Mouse (Mus musculus) midbrain, embryonic 11.5 days (tissue): Measurements from ENCODE around the gene Gm11172. TPM values are rescaled to one million over a fixed set of nuclear protein-coding genes. Genes with fewer than 3 reads are reported as not detected.
"Not testable (repeated sequence)": the region's sequence is repeated elsewhere in the genome, so short reads cannot be mapped to it uniquely, and the experiment has no call there.

Experiments used
- ATAC-seq: fragments of 200-750 bp; cut with Nextera tagmentation; 2 replicates; pipeline ENCODE4 v1.8.0; 2017; ENCODE audit warnings: moderate TSS enrichment, moderate library complexity; ENCODE audit not compliant: low FRiP score
- DNase-seq: peaks from one replicate; pipeline ENCODE4 v3.0.0; 2015; ENCODE audit warnings: low spot score; ENCODE audit errors: missing footprints
- H3K27ac ChIP-seq: fragments of 300-500 bp; sonication (generic); 2 replicates; pipeline ENCODE4 v1.5.1; 2014; ENCODE audit warnings: low read depth, low read length
- H3K27me3 ChIP-seq: fragments of 300-500 bp; sonication (generic); 2 replicates; pipeline ENCODE4 v1.6.1; 2014; ENCODE audit warnings: mild to moderate bottlenecking, low read length, moderate library complexity, mixed read lengths; ENCODE audit not compliant: control insufficient read depth, insufficient read depth
- H3K36me3 ChIP-seq: fragments of 300-500 bp; sonication (generic); 2 replicates; pipeline ENCODE4 v1.6.1; 2014; ENCODE audit warnings: mild to moderate bottlenecking, low read length, moderate library complexity, mixed read lengths; ENCODE audit not compliant: control insufficient read depth, insufficient read depth
- H3K4me1 ChIP-seq: fragments of 300-500 bp; sonication (generic); 2 replicates; pipeline ENCODE4 v1.6.1; 2014; ENCODE audit warnings: low read length; ENCODE audit not compliant: control insufficient read depth, insufficient read depth
- H3K4me2 ChIP-seq: fragments of 300-500 bp; sonication (generic); 2 replicates; pipeline ENCODE4 v1.6.1; 2014; ENCODE audit warnings: mild to moderate bottlenecking, moderate library complexity
- H3K4me3 ChIP-seq: fragments of 300-500 bp; sonication (generic); 2 replicates; pipeline ENCODE4 v1.5.1; 2014; ENCODE audit warnings: low read depth, low read length
- H3K9ac ChIP-seq: fragments of 300-500 bp; sonication (generic); 2 replicates; pipeline ENCODE4 v1.6.1; 2014; ENCODE audit warnings: low read length
- H3K9me3 ChIP-seq: fragments of 300-500 bp; sonication (generic); 2 replicates; pipeline ENCODE4 v1.6.1; 2016; ENCODE audit warnings: low read length; ENCODE audit not compliant: control insufficient read depth
- WGBS: fragments of 180-500 bp; shearing (Covaris S2); extraction: QIAGEN DNeasy Blood & Tissue Kit; methylation state at CpG from one replicate; pipeline ENCODE4 v1.1.7; 2014; 5-methylcytosine and 5-hydroxymethylcytosine counted together
- polyA plus RNA-seq: library from polyadenylated mRNA; unstranded; fragments of >200 nt; fragmentation: Nextera tagmentation; extraction: Ambion mirVana; gene quantifications from 2 replicates; pipeline ENCODE4 v1.2.1, GENCODE M21; 2014

Gene Gm11172
- polyA plus RNA-seq, 1 experiment from 2014 or later: not detected

- ATAC-seq: no peak
Observed at GRCm38 (mm10) chr16:10790702-10791101, 22.0 kb upstream of the Gm11172 start, which contains the start of gene Prm3. Prm3 (minus strand) TSS chr16:10790914.

GRCm38 (mm10) chr16:10796034-10796433 lies 16.7 kb upstream of the Gm11172 start, which contains the start of gene Prm2:
Prm2 (minus strand) TSS chr16:10796134.
- ATAC-seq: no peak
- 75% methylated on average over 6 of the region's 6 CpGs for WGBS

More at GRCm38 (mm10) chr16:10790702-10791101, 22.0 kb upstream of the Gm11172 start, which contains the start of gene Prm3:
- Histone ChIP-seq H3K36me3 (no peaks in the 10 kb centered on the region), H3K27ac (no peak within 1 kb of the TSS), H3K27me3 (no peaks in the 10 kb centered on the region), H3K4me1 (no peaks in the 10 kb centered on the region), H3K9ac (no peak within 1 kb of the TSS), H3K4me2 (no peak within 1 kb of the TSS), H3K9me3 (no peaks in the 10 kb centered on the region), H3K4me3 (no peak within 1 kb of the TSS)
- no peak for DNase-seq
- WGBS: 81% methylated on average over 9 of the region's 9 CpGs

GRCm38 (mm10) chr16:10802420-10802819 lies 10.3 kb upstream of the Gm11172 start:
- H3K4me1 ChIP-seq, H3K36me3 ChIP-seq, ATAC-seq, H3K9ac ChIP-seq, DNase-seq, H3K27me3 ChIP-seq, H3K4me2 ChIP-seq, H3K4me3 ChIP-seq, H3K9me3 ChIP-seq, H3K27ac ChIP-seq: not testable (repeated sequence)
- 88% methylated on average over 3 of the region's 3 CpGs for WGBS

More at GRCm38 (mm10) chr16:10796034-10796433, 16.7 kb upstream of the Gm11172 start, which contains the start of gene Prm2:
- no peak within 1 kb of the TSS for H3K4me3 ChIP-seq
- no peak within 1 kb of the TSS for H3K9ac ChIP-seq
- H3K27me3 ChIP-seq: peaks cover 2% of the 10 kb centered on the region; the same call in 1 of the 2 replicates
- DNase-seq: no peak
- H3K36me3 ChIP-seq: no peaks in the 10 kb centered on the region
- no peaks in the 10 kb centered on the region for H3K9me3 ChIP-seq
- H3K4me1 ChIP-seq: no peaks in the 10 kb centered on the region
- no peak within 1 kb of the TSS for H3K4me2 ChIP-seq
- H3K27ac ChIP-seq: no peak within 1 kb of the TSS

GRCm38 (mm10) chr16:10805789-10806527 lies 6.8 kb upstream of the Gm11172 start, which contains the start of gene Prm1:
Prm1 (minus strand) TSS chr16:10805839.
- 79% methylated on average over 10 of the region's 10 CpGs for WGBS
- Histone ChIP-seq H3K27me3 (no peaks in the 10 kb centered on the region), H3K9ac (no peak within 1 kb of the TSS), H3K27ac (no peak within 1 kb of the TSS), H3K4me2 (no peak within 1 kb of the TSS), H3K4me3 (no peak within 1 kb of the TSS), H3K36me3 (no peaks in the 10 kb centered on the region), H3K4me1 (no peaks in the 10 kb centered on the region), H3K9me3 (no peaks in the 10 kb centered on the region)
- DNase-seq (no peak), ATAC-seq (no peak)

- no peak overlapping the region for H3K4me3 ChIP-seq
- WGBS: 70% methylated on average over 1 of the region's 1 CpGs
- no peaks in the 10 kb centered on the region for H3K9me3 ChIP-seq
- no peak overlapping the region for H3K27ac ChIP-seq
- no peak for ATAC-seq
- H3K36me3 ChIP-seq: no peaks in the 10 kb centered on the region
- no peak for DNase-seq
- no peaks in the 10 kb centered on the region for H3K4me1 ChIP-seq
- H3K27me3 ChIP-seq: no peaks in the 10 kb centered on the region
- no peak overlapping the region for H3K4me2 ChIP-seq
- no peak overlapping the region for H3K9ac ChIP-seq
Observed at GRCm38 (mm10) chr16:10810376-10810775, 2.3 kb upstream of the Gm11172 start.

GRCm38 (mm10) chr16:10813726-10814125 lies 1.0 kb downstream of the Gm11172 start:
- no peaks in the 10 kb centered on the region for H3K27me3 ChIP-seq
- H3K4me2 ChIP-seq: no peak overlapping the region
- H3K9ac ChIP-seq: no peak overlapping the region
- H3K4me3 ChIP-seq: no peak overlapping the region
- 81% methylated on average over 4 of the region's 4 CpGs for WGBS
- H3K4me1 ChIP-seq: no peaks in the 10 kb centered on the region
- no peaks in the 10 kb centered on the region for H3K9me3 ChIP-seq
- no peak for DNase-seq
- no peak overlapping the region for H3K27ac ChIP-seq
- H3K36me3 ChIP-seq: no peaks in the 10 kb centered on the region
- ATAC-seq: no peak

GRCm38 (mm10) chr16:10814864-10815263 lies 2.1 kb downstream of the Gm11172 start:
- Histone ChIP-seq H3K36me3 (no peaks in the 10 kb centered on the region), H3K4me1 (no peaks in the 10 kb centered on the region), H3K27ac (no peak overlapping the region), H3K4me2 (no peak overlapping the region), H3K4me3 (no peak overlapping the region), H3K27me3 (no peaks in the 10 kb centered on the region), H3K9me3 (no peaks in the 10 kb centered on the region), H3K9ac (no peak overlapping the region)
- WGBS: 92% methylated on average over 4 of the region's 4 CpGs
- no peak for DNase-seq
- ATAC-seq: no peak

GRCm38 (mm10) chr16:10818579-10819135 lies 5.9 kb downstream of the Gm11172 start:
- H3K4me3 ChIP-seq: no peak overlapping the region
- H3K36me3 ChIP-seq: no peaks in the 10 kb centered on the region
- no peak for DNase-seq
- WGBS: 90% methylated on average over 4 of the region's 4 CpGs
- no peak overlapping the region for H3K4me2 ChIP-seq
- H3K9me3 ChIP-seq: no peaks in the 10 kb centered on the region
- no peaks in the 10 kb centered on the region for H3K4me1 ChIP-seq
- ATAC-seq: no peak
- H3K27me3 ChIP-seq: no peaks in the 10 kb centered on the region
- H3K9ac ChIP-seq: no peak overlapping the region
- H3K27ac ChIP-seq: no peak overlapping the region

GRCm38 (mm10) chr16:10819966-10820365 lies 7.3 kb downstream of the Gm11172 start:
- no peak overlapping the region for H3K27ac ChIP-seq
- H3K9ac ChIP-seq: no peak overlapping the region
- no peak overlapping the region for H3K4me3 ChIP-seq
- no peaks in the 10 kb centered on the region for H3K4me1 ChIP-seq
- H3K36me3 ChIP-seq: no peaks in the 10 kb centered on the region
- no peaks in the 10 kb centered on the region for H3K27me3 ChIP-seq
- no peaks in the 10 kb centered on the region for H3K9me3 ChIP-seq
- H3K4me2 ChIP-seq: no peak overlapping the region
- 72% methylated on average over 3 of the region's 3 CpGs for WGBS
- DNase-seq (no peak), ATAC-seq (no peak)
